Mouse (Mus musculus) adipose tissue, adult 10 weeks (tissue): ENCODE measurements around the gene Tubgcp6. TPM values are rescaled to one million over a fixed set of nuclear protein-coding genes. Genes with fewer than 3 reads are reported as not detected.

Experiments
- polyA plus RNA-seq: library from polyadenylated mRNA; stranded (reverse); fragments of 350-450 nt; fragmentation: Illumina TruSeq; extraction: RNeasy Lipid Tissue Mini Kit (QIAGEN cat#74804); gene quantifications from one replicate; pipeline ENCODE4 v1.2.3, GENCODE M21; 2014; ENCODE audit warnings: low read depth, low replicate concordance

Gene Tubgcp6
- 39.9 TPM for polyA plus RNA-seq

GRCm38 (mm10) chr15:89122649-89123366 lies at the start of gene Tubgcp6:
Tubgcp6 (minus strand) TSS chr15:89123112.

DNA sequence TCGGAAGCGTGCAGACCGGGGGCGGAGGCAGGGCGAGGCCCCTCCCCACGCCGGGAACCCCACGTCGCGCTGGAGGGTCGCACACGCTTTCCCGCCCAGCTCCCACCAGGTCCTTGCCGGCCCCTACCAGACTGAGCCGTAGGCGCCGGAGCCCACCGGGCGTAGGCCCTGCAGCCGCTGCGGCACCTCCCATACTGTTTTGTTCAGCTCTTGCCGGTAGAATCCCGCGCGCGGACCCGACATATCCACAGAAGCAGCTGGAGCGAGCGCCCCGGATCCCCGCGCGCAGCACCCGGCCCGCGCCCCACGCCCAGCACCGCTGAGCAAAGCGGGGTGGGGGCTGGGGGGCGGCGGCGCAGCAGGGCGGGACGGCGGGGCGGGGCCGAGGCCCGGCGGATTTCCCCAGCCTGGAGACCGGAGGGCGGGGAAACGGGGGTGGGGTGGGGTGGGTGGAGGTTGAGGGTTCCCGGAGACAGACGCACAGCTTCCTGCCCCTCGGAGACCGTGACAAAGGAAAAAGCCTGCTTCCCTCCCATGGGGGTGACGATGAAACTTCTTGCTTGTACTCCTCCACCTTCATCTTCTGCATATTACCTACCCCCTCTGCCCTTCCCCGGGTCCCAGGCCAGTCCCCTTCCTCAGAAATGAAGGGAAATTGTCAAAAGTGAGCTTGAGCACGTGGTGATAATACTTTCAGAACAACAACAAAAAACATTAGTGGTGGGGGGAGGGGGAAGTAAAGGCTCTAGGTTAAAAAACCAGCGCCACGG lies 26.5 kb upstream of the Tubgcp6 start, which contains the start of gene Mapk11:
Gene Mapk11 (minus strand): TSS at position 358 of the 770 bp plus-strand sequence.

GRCm38 (mm10) chr15:89140659-89141252 lies 17.8 kb upstream of the Tubgcp6 start, which contains the start of gene Mapk12:
Mapk12 (minus strand) TSS chr15:89140703.

GRCm38 (mm10) chr15:89128382-89129350 lies 5.8 kb upstream of the Tubgcp6 start, which contains the start of gene Hdac10:
Hdac10 (minus strand) TSS chr15:89128700.

DNA sequence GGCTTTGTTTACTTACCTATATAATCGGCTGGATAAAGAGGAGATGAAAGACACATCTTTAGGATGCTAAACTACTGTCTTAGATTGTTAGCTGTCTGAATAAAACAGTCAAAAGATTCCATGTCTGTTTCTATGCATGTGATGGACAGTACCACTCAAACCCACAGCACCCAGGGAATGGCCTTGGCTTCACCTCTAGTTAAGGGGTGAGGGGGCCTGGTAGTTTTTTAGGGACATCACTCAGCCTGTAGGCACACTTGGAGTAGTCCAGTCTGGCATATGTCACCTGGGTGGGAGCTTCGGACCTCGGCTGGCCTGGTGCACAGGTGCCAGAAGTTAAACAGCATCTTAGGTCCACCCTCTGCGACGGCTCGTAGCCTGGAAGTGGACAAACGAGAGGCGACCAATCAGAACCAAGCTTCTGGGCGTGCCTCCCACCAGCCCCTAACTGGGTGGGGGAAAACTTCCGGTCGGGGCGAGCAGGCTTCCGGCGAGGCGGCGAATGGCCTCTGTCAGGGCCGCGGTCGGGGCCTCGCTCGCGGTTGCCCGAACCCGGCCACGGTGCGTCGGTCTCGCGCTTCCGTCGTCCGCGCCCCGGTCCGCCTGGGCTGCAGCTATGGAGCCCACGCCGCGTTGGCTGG lies 34.2 kb downstream of the Tubgcp6 start, which contains the start of gene Selenoo:
Gene Selenoo (plus strand): TSS at position 478 of the 641 bp plus-strand sequence.

GRCm38 (mm10) chr15:89074613-89075477 lies 48.1 kb downstream of the Tubgcp6 start, which contains the start of gene Trabd:
Trabd (plus strand) TSS chr15:89075124.

GRCm38 (mm10) chr15:89059161-89059931 lies 63.6 kb downstream of the Tubgcp6 start, which contains the start of gene Panx2:
Panx2 (plus strand) TSS chr15:89059734.

Other genes starting within 250 kb of the Tubgcp6 start
- gene Ttll8, start 168.7 kb downstream of the Tubgcp6 start, polyA plus RNA-seq, result 2.4 TPM
- gene Mlc1, start 144.1 kb downstream of the Tubgcp6 start, polyA plus RNA-seq, result 1.3 TPM
- gene Mov10l1, start 140.2 kb downstream of the Tubgcp6 start, polyA plus RNA-seq, result 0.81 TPM
- gene Panx2, start 63.4 kb downstream of the Tubgcp6 start, polyA plus RNA-seq, result 2.1 TPM
- 71.4 TPM for gene Trabd, start 48.0 kb downstream of the Tubgcp6 start, polyA plus RNA-seq
- 28.7 TPM for gene Selenoo, start 34.0 kb downstream of the Tubgcp6 start, polyA plus RNA-seq
- gene Hdac10, start 5.6 kb upstream of the Tubgcp6 start, polyA plus RNA-seq, result 14.5 TPM
- 21.4 TPM for gene Mapk12, start 17.6 kb upstream of the Tubgcp6 start, polyA plus RNA-seq
- gene Mapk11, start 26.5 kb upstream of the Tubgcp6 start, polyA plus RNA-seq, result 19.2 TPM
- gene Plxnb2, start 57.7 kb upstream of the Tubgcp6 start, polyA plus RNA-seq, result 86.5 TPM
- gene Dennd6b, start 73.4 kb upstream of the Tubgcp6 start, polyA plus RNA-seq, result 9.0 TPM
- 28.3 TPM for gene Ppp6r2, start 88.4 kb upstream of the Tubgcp6 start, polyA plus RNA-seq
- 51.1 TPM for gene Sbf1, start 192.2 kb upstream of the Tubgcp6 start, polyA plus RNA-seq
- not detected for gene Adm2, start 199.6 kb upstream of the Tubgcp6 start, polyA plus RNA-seq
- not detected for gene Miox, start 211.3 kb upstream of the Tubgcp6 start, polyA plus RNA-seq
- gene Lmf2, start 232.5 kb upstream of the Tubgcp6 start, polyA plus RNA-seq, result 32.8 TPM
- gene Ncaph2, start 232.6 kb upstream of the Tubgcp6 start, polyA plus RNA-seq, result 63.2 TPM